9 mouse cellular contexts compared by ENCODE assay signal in genomic region chr8:83656484-83657246, GRCm38 (mm10). TPM values are rescaled to one million over a fixed set of nuclear protein-coding genes. Genes with fewer than 3 reads are reported as not detected.
DNase-seq lines count a peak whose midpoint lies in the region; ATAC-seq and TF ChIP-seq lines count a peak whose summit lies in the region.
"Had no signal": no experiment of that assay in that cellular context is flagged by ENCODE, and none has a peak within 500 bp of the region (broad histone marks: within the 10 kb centered on the region; RNA-seq: fewer than 3 reads in every experiment).

No protein-coding gene starts in this region.

- H3K27ac ChIP-seq in heart, embryonic 13.5 days (replicated peaks) = peak overlapping the region; percentile 33
- no peak overlapping the region; the same call in 1 of the 2 replicates for H3K27ac ChIP-seq in liver, embryonic 14.5 days
- H3K27ac ChIP-seq: macrophage had no signal

- 67% methylated on average over 13 of the region's 13 CpGs for WGBS in heart, embryonic 13.5 days
- 37% methylated on average over 13 of the region's 13 CpGs for WGBS in liver, embryonic 14.5 days (ENCODE audit: insufficient replicate concordance)

- no peak for DNase-seq in heart, postnatal 25 days (ENCODE audit: low spot score)
- DNase-seq in thymus, postnatal 4 days = peak; percentile 52
- DNase-seq in thymus, postnatal 0 days (ENCODE audit: low spot score) = no peak
- peak in 1 of 3 experiments; percentile 56 for DNase-seq in liver, embryonic 14.5 days (ENCODE audit: low read depth in 3 of 3, low spot score in 3 of 3)
- no peak for DNase-seq in MN1 (ENCODE audit: low spot score)
- no peak for DNase-seq in cerebellum, adult 9-11 months
- no peak for DNase-seq in thymus, postnatal 10 days (ENCODE audit: low spot score in 2 of 2)

- no peak for ATAC-seq in heart, embryonic 13.5 days (ENCODE audit: extremely low read depth, insufficient number of reproducible peaks, low FRiP score, low TSS enrichment)
- peak; percentile 16; the same call in 1 of the 2 replicates for ATAC-seq in liver, embryonic 14.5 days (ENCODE audit: insufficient read depth)

- intact Hi-C loops in heart, postnatal 25 days (cut with DNase I) = no loop called here

- H3K36me3 ChIP-seq in heart, embryonic 13.5 days = peaks cover 38% of the 10 kb centered on the region
- no peaks in the 10 kb centered on the region for H3K36me3 ChIP-seq in liver, embryonic 14.5 days (replicated peaks; ENCODE audit: control insufficient read depth, insufficient read depth, low read depth)

- H3K4me1 ChIP-seq in heart, embryonic 13.5 days = peaks cover 46% of the 10 kb centered on the region
- H3K4me1 ChIP-seq in liver, embryonic 14.5 days (replicated peaks; ENCODE audit: control insufficient read depth in 2 of 2, insufficient read depth in 2 of 2, low read length in 1 of 2) = peaks cover 16 to 35% of the 10 kb centered on the region in 2 experiments

- TF ChIP-seq EP300 in liver, embryonic 14.5 days (IDR thresholded peaks at IDR 0.05; ENCODE audit: low read depth) = peak; percentile 40

- no peak overlapping the region for H3K9ac ChIP-seq in heart, embryonic 13.5 days
- H3K9ac ChIP-seq in liver, embryonic 14.5 days (replicated peaks) = 0 out of 2 replicates have a peak overlapping the region, but pooled peaks have one; percentile 16

- no peaks in the 10 kb centered on the region for H3K9me3 ChIP-seq in heart, embryonic 13.5 days
- H3K9me3 ChIP-seq in liver, embryonic 14.5 days (ENCODE audit: control insufficient read depth, low read length) = no peaks in the 10 kb centered on the region

- H3K4me2 ChIP-seq in heart, embryonic 13.5 days = no peak overlapping the region
- peak overlapping the region; percentile 26 for H3K4me2 ChIP-seq in liver, embryonic 14.5 days (ENCODE audit: low read depth)

- TF ChIP-seq CTCF in liver, embryonic 14.5 days (IDR thresholded peaks at IDR 0.05; ENCODE audit: low read depth) = peak; percentile 87

- no peak overlapping the region for H3K4me3 ChIP-seq in heart, embryonic 13.5 days
- H3K4me3 ChIP-seq in liver, embryonic 14.5 days (ENCODE audit: insufficient read depth in 1 of 2, low read depth in 2 of 2, low read length in 2 of 2) = no peak overlapping the region

- H3K27me3 ChIP-seq in heart, embryonic 13.5 days (replicated peaks) = no peaks in the 10 kb centered on the region
- no peaks in the 10 kb centered on the region for H3K27me3 ChIP-seq in liver, embryonic 14.5 days (ENCODE audit: control insufficient read depth, insufficient read depth, low read length)

RNA-seq across cellular contexts. Expression of gene Gipc1, which starts 4.2 kb away (rescaled TPM):
- polyA plus RNA-seq in heart, embryonic 13.5 days (2015; fragmentation: Nextera tagmentation; extraction: Ambion mirVana) = 155 and 164 TPM in 2 replicates
- 10 to 100 TPM; 27.3 to 29.9 TPM for total RNA-seq in heart, postnatal 25 days (2021)
- 89.3 and 90.6 TPM in 2 replicates for polyA plus RNA-seq in thymus, postnatal 0 days (2015; fragmentation: Nextera tagmentation; extraction: Ambion mirVana)
- 22.5 and 27.2 TPM in 2 replicates for polyA plus RNA-seq in liver, embryonic 14.5 days (2012; rRNA removed)
- 32.5 and 34.7 TPM in 2 replicates for polyA plus RNA-seq in liver, embryonic 14.5 days (2014; fragmentation: Nextera tagmentation; extraction: Ambion mirVana)

RNA-seq across cellular contexts. Expression of gene Ptger1, which starts 9.8 kb away (rescaled TPM):
- 0.35 and 0.41 TPM in 2 replicates for polyA plus RNA-seq in heart, embryonic 13.5 days (2015; fragmentation: Nextera tagmentation; extraction: Ambion mirVana)
- under 1 TPM; 0.25 to 0.34 TPM for total RNA-seq in heart, postnatal 25 days (2021)
- polyA plus RNA-seq in thymus, postnatal 0 days (2015; fragmentation: Nextera tagmentation; extraction: Ambion mirVana) = 0.42 and 0.82 TPM in 2 replicates
- polyA plus RNA-seq in liver, embryonic 14.5 days (2012; rRNA removed) = 0.09 and 0.19 TPM in 2 replicates
- polyA plus RNA-seq in liver, embryonic 14.5 days (2014; fragmentation: Nextera tagmentation; extraction: Ambion mirVana) = 0.18 and 0.47 TPM in 2 replicates

RNA-seq across cellular contexts. Expression of gene Pkn1, which starts 42.3 kb away (rescaled TPM):
- 19.5 and 20.0 TPM in 2 replicates for polyA plus RNA-seq in heart, embryonic 13.5 days (2015; fragmentation: Nextera tagmentation; extraction: Ambion mirVana)
- total RNA-seq in heart, postnatal 25 days (2021) = 10 to 100 TPM; 58.6 to 58.8 TPM
- polyA plus RNA-seq in thymus, postnatal 0 days (2015; fragmentation: Nextera tagmentation; extraction: Ambion mirVana) = 38.8 and 44.8 TPM in 2 replicates
- 8.7 and 9.5 TPM in 2 replicates for polyA plus RNA-seq in liver, embryonic 14.5 days (2012; rRNA removed)
- 6.9 TPM in 2 replicates for polyA plus RNA-seq in liver, embryonic 14.5 days (2014; fragmentation: Nextera tagmentation; extraction: Ambion mirVana)

RNA-seq across cellular contexts. Expression of gene Dnajb1, which starts 48.7 kb away (rescaled TPM):
- polyA plus RNA-seq in heart, embryonic 13.5 days (2015; fragmentation: Nextera tagmentation; extraction: Ambion mirVana) = 41.4 and 47.4 TPM in 2 replicates
- total RNA-seq in heart, postnatal 25 days (2021) = 10 to 100 TPM; 10.4 to 17.6 TPM
- polyA plus RNA-seq in thymus, postnatal 0 days (2015; fragmentation: Nextera tagmentation; extraction: Ambion mirVana) = 71.2 and 92.9 TPM in 2 replicates
- 26.1 and 32.7 TPM in 2 replicates for polyA plus RNA-seq in liver, embryonic 14.5 days (2012; rRNA removed)
- 37.6 and 37.8 TPM in 2 replicates for polyA plus RNA-seq in liver, embryonic 14.5 days (2014; fragmentation: Nextera tagmentation; extraction: Ambion mirVana)

RNA-seq across cellular contexts. Expression of gene Tecr, which starts 48.9 kb away (rescaled TPM):
- polyA plus RNA-seq in heart, embryonic 13.5 days (2015; fragmentation: Nextera tagmentation; extraction: Ambion mirVana) = 438 and 474 TPM in 2 replicates
- total RNA-seq in heart, postnatal 25 days (2021) = 100 to 1,000 TPM; 381 to 389 TPM
- 315 and 341 TPM in 2 replicates for polyA plus RNA-seq in thymus, postnatal 0 days (2015; fragmentation: Nextera tagmentation; extraction: Ambion mirVana)
- 176 and 217 TPM in 2 replicates for polyA plus RNA-seq in liver, embryonic 14.5 days (2012; rRNA removed)
- polyA plus RNA-seq in liver, embryonic 14.5 days (2014; fragmentation: Nextera tagmentation; extraction: Ambion mirVana) = 294 and 325 TPM in 2 replicates
